Comparison of ENCODE assay signal across 17 mouse cellular contexts in genomic region chr7:112241945-112242329, GRCm38 (mm10). TPM values are rescaled to one million over a fixed set of nuclear protein-coding genes. Genes with fewer than 3 reads are reported as not detected.
DNase-seq lines count a peak whose midpoint lies in the region; ATAC-seq and TF ChIP-seq lines count a peak whose summit lies in the region.
"Had no signal": no experiment of that assay in that cellular context is flagged by ENCODE, and none has a peak within 500 bp of the region (broad histone marks: within the 10 kb centered on the region; RNA-seq: fewer than 3 reads in every experiment).

No protein-coding gene starts in this region.

- no peak overlapping the region for H3K4me2 ChIP-seq in heart, embryonic 15.5 days
- H3K4me2 ChIP-seq: neural tube, embryonic 13.5 days had no signal

- no peaks in the 10 kb centered on the region for H3K27me3 ChIP-seq in heart, embryonic 15.5 days
- H3K27me3 ChIP-seq in cerebellum, adult 2 months (ENCODE audit: control insufficient read depth, insufficient read depth, low read length), result no peaks in the 10 kb centered on the region; the same call in 1 of the 2 replicates

- peaks cover 47% of the 10 kb centered on the region for H3K36me3 ChIP-seq in heart, embryonic 15.5 days
- H3K36me3 ChIP-seq: embryonic facial prominence, embryonic 10.5 days; neural tube, embryonic 13.5 days had no signal

- H3K9me3 ChIP-seq in heart, embryonic 15.5 days (replicated peaks), result no peaks in the 10 kb centered on the region
- H3K9me3 ChIP-seq: embryonic facial prominence, embryonic 10.5 days; neural tube, embryonic 13.5 days had no signal

- no peak for DNase-seq in heart, postnatal 14 days
- DNase-seq in layer of hippocampus, adult 9-11 months, result peak; percentile 65
- no peak for DNase-seq in layer of hippocampus, postnatal 36 days
- DNase-seq in cerebellum, adult 2 months, result peak in 1 of 2 experiments; percentile 82
- DNase-seq in cerebellum, postnatal 36 days, result peak; percentile 57 to 65
- DNase-seq in neural tube, embryonic 10.5 days (ENCODE audit: extremely low spot score, low spot score), result no peak
- no peak for DNase-seq in thymus, adult 18-20 months
- DNase-seq: adrenal gland, adult 2 months; heart, adult 18-20 months had no signal

- peaks cover 81% of the 10 kb centered on the region for H3K4me1 ChIP-seq in heart, embryonic 15.5 days (replicated peaks)
- H3K4me1 ChIP-seq in cerebellum, adult 2 months (ENCODE audit: control insufficient read depth, insufficient read depth, low read length), result peaks cover 87% of the 10 kb centered on the region

- no peak overlapping the region for H3K9ac ChIP-seq in heart, embryonic 15.5 days
- H3K9ac ChIP-seq: liver, embryonic 14.5 days; neural tube, embryonic 13.5 days had no signal

- TF ChIP-seq POLR2A in cerebellum, adult 2 months (IDR thresholded peaks at IDR 0.05; ENCODE audit: borderline replicate concordance, insufficient read depth, low read length), result no peak

- intact Hi-C loops in heart, postnatal 14 days (cut with DNase I), result no loop called here

- H3K4me3 ChIP-seq in heart, embryonic 15.5 days, result no peak overlapping the region
- H3K4me3 ChIP-seq in cerebellum, adult 2 months (replicated peaks; ENCODE audit: insufficient read depth, low read depth, low read length), result no peak overlapping the region
- H3K4me3 ChIP-seq: embryonic facial prominence, embryonic 10.5 days; erythroblast, embryonic 14.5 days; neural tube, embryonic 13.5 days had no signal

- H3K27ac ChIP-seq in heart, embryonic 15.5 days, result peak overlapping the region; percentile 74
- H3K27ac ChIP-seq in cerebellum, adult 2 months (ENCODE audit: insufficient read depth, low read length), result peak overlapping the region; percentile 99
- H3K27ac ChIP-seq: embryonic facial prominence, embryonic 10.5 days; liver, embryonic 14.5 days; neural tube, embryonic 13.5 days had no signal

- WGBS in heart, embryonic 15.5 days, result 91% methylated on average over 3 of the region's 3 CpGs
- 13% methylated on average over 3 of the region's 3 CpGs for WGBS in cerebellum, adult 2 months

- no peak for ATAC-seq in heart, embryonic 15.5 days (replicated peaks; ENCODE audit: insufficient number of reproducible peaks, insufficient read depth, low FRiP score, low read depth)
- ATAC-seq: CD4-positive, CD25-positive, alpha-beta regulatory T cell, adult 4 months; lung, postnatal 0 days had no signal

- no peak for TF ChIP-seq CTCF in cerebellum, adult 2 months (IDR thresholded peaks at IDR 0.05; ENCODE audit: borderline replicate concordance, insufficient read depth, low read depth, low read length)

RNA-seq across cellular contexts. Expression of gene Mical2, which starts 16.3 kb away (rescaled TPM):
- polyA plus RNA-seq in heart, embryonic 15.5 days (2015; fragmentation: Nextera tagmentation; extraction: Ambion mirVana), result 132 and 134 TPM in 2 replicates
- 100 to 1,000 TPM; 105 to 127 TPM for total RNA-seq in heart, postnatal 14 days (2021)
- 100 to 1,000 TPM; 691 to 703 TPM for total RNA-seq in layer of hippocampus, postnatal 36 days (2021)
- 173 and 203 TPM in 2 replicates for polyA plus RNA-seq in cerebellum, adult 2 months (2012; rRNA removed)
- total RNA-seq: MEL had no signal
- polyA plus RNA-seq: erythroblast, embryonic 14.5 days had no signal

Comparison
In these comparisons a context has a peak if more than half of its experiments do, and no peak if none do; other contexts are left out.
1. DNase-seq: peak in layer of hippocampus, adult 9-11 months (single experiment) and cerebellum, postnatal 36 days (2 of 2); none in heart, postnatal 14 days (0 of 2), layer of hippocampus, postnatal 36 days (0 of 2), neural tube, embryonic 10.5 days (single experiment) and thymus, adult 18-20 months (0 of 2).
2. RNA of gene Mical2, which starts 16.3 kb away (total RNA-seq): 691 to 703 TPM in layer of hippocampus, postnatal 36 days; 105 to 127 TPM in heart, postnatal 14 days; every median in the first group is over 4 times any median in the second.